Mouse (Mus musculus): ENCODE measurements around the gene Thoc7.

Thoc7 gene

GRCm38 (mm10) chr14:13933290-13934051 lies 28.2 kb downstream of the Thoc7 start:
- no peak for DNase-seq (ENCODE audit: low read depth)

- peak; percentile 80 for DNase-seq (ENCODE audit: low read depth)
These were observed 44.0 kb downstream of the Thoc7 start for GRCm38 (mm10) chr14:13917630-13918029.

DNA sequence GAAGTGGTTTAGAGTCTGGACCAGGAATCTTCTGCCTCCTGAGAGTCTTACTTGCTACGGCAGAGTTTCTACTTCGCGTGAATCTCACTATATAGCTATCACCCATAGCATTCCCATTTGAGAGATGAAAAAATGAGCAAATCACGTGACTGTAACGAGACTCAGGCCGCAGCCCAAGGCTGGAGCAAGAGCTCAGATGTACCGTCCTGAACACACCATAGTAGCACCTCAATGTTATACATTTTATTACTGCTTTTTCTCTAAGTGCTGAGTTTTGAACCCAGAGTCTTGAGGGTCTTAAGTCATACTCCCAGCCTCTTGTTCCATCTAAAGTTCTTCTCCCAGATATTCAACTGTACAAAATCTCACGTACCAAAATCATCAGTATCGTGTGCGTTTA lies 44.4 kb downstream of the Thoc7 start:
- no peak for DNase-seq (ENCODE audit: low read depth)

DNA sequence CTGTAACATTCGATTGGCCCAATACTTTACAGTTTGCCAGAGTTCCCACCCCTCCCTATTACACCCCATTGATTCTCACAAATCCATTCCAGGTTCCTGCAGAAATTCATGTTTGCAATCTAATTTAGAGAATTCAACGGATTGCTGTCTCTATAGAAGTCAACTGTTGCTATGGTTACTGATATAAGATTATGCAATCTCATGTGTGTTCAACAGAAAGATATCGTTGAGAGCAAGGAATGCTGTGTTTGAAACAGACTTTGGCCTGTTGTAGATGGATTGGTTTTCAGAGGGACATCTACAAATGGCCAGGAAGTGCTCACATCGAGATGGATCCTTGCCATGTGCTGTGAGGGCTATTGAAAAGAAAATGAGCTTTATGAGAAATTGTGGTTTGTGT lies 46.4 kb downstream of the Thoc7 start:
- no peak for DNase-seq (ENCODE audit: low read depth)

DNA sequence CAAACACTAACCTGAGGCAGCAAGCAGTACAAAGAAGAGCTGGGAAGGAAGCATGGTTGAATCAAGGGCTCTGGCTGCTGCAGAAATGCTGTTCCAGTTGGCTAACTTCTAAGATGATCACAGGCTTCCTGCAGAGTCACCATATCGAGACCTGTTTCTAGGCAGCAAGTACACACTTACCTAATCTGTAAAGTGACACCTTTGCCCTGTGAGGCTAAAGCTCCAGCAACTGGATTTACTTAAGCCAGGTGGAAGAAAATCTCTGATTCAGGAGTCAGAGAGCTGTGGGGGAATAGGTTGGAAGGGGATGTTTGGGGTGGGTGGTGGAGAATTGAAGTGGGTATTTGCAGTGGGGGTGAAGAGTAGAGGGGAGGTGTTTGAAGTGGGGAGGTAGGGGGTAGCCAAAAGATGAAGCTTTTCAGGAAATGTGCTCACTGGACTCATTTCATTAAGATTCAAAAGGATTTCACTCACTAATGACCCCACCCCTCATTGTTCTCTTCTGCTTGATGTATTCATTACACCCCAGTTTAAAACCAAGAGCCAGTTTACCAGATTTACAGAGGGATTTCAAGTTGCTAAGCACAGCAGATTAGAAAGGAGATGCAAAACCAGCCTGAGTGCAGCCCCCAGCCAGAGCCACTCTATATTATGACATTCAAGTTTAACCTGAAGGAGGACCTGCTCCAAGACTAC lies 47.1 kb downstream of the Thoc7 start, which contains the start of gene Gm281:
Gene Gm281, minus strand, starts transcription at position 92 of the 696 bp plus-strand sequence.
- no peak for DNase-seq (ENCODE audit: low read depth)

- no peak for DNase-seq (ENCODE audit: low read depth)
These were observed 51.5 kb downstream of the Thoc7 start for GRCm38 (mm10) chr14:13910148-13910547.

DNA sequence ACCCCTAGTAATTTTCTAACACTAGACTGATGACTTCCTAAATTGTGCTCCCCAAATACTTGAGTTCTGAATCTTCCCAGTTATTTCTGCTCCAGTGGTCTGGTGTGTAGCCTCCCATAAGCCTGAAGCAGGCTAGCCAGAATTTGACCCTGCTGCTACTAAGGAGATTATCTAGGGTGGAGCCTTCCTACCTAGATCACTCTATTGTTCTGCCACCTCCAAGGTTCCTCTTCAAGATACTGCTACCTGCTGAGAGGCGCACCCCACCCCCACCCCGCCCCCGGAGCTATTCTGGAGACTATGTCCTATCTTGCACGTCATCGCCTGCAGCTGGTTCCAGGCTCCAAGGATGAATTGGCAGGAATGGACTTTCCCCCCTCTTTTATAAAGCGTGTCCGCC lies 54.5 kb downstream of the Thoc7 start:
- DNase-seq (ENCODE audit: low read depth): no peak

DNA sequence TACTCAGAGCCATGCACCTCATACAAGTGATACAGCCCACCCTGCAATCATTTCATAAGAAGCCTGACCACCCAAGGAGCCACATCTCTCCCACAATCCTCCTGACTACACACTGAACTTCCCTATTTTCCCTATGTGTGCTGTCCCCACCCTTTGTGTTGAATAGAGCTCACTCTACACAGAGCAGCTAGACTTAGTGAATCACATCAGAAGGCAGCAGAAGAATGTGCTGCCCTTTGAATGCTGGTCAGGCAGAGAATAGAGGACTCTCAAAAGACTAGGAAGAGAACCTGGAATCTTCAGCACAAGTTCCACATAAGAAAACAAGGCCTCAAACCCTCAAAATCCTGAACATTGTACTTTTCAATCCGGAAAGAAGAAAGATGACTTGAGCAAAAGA lies 55.2 kb downstream of the Thoc7 start:
- no peak for DNase-seq (ENCODE audit: low read depth)

GRCm38 (mm10) chr14:13901611-13902067 lies 60.0 kb downstream of the Thoc7 start:
- DNase-seq (ENCODE audit: low read depth): peak; percentile 48

Data from 416B (cell line).